Mouse (Mus musculus): ENCODE data around the gene Mgl2. TPM values are rescaled to one million over a fixed set of nuclear protein-coding genes. Genes with fewer than 3 reads are reported as not detected.

Gene Mgl2
- polyA plus RNA-seq, 1 experiment: 1.2 TPM

GRCm38 (mm10) chr11:70174491-70174890, 44.4 kb downstream of the Mgl2 start:
- H3ac ChIP-seq (ENCODE audit: control insufficient read depth, insufficient read length): no peak overlapping the region
- TF ChIP-seq MYOG (IDR thresholded peaks at IDR 0.05; ENCODE audit: control insufficient read depth in 1 of 3, insufficient read depth in 1 of 3, insufficient read length in 2 of 3, low read depth in 2 of 3) (no peak), MAX (IDR thresholded peaks at IDR 0.05; ENCODE audit: low read depth) (no peak), SRF (IDR thresholded peaks at IDR 0.05; ENCODE audit: control insufficient read depth, insufficient read length, low read depth) (no peak), CEBPB (IDR thresholded peaks at IDR 0.05; ENCODE audit: insufficient read depth, poor library complexity, severe bottlenecking) (no peak), TCF3 (IDR thresholded peaks at IDR 0.05; ENCODE audit: insufficient read length, low read depth) (no peak), E2F4 (IDR thresholded peaks at IDR 0.05; ENCODE audit: insufficient read depth) (no peak), REST (IDR thresholded peaks at IDR 0.05; ENCODE audit: insufficient read depth, insufficient read length) (no peak), POLR2AphosphoS2 (IDR thresholded peaks at IDR 0.05; ENCODE audit: insufficient read length, low read depth) (no peak), POLR2A (IDR thresholded peaks at IDR 0.05; ENCODE audit: insufficient read length, low read depth) (no peak), USF1 (IDR thresholded peaks at IDR 0.05; ENCODE audit: low read depth) (no peak), MYOD1 (IDR thresholded peaks at IDR 0.05; ENCODE audit: control insufficient read depth in 1 of 3, insufficient read length in 2 of 3, low read depth in 2 of 3) (no peak), TCF12 (IDR thresholded peaks at IDR 0.05; ENCODE audit: insufficient read depth, poor library complexity, severe bottlenecking) (no peak)
- H3K36me3 ChIP-seq (ENCODE audit: control insufficient read depth, insufficient read depth): no peaks in the 10 kb centered on the region
- H3K4me2 ChIP-seq (ENCODE audit: low read depth): no peak overlapping the region
- H3K79me2 ChIP-seq (ENCODE audit: control insufficient read depth, insufficient read depth): no peaks in the 10 kb centered on the region
- no peaks in the 10 kb centered on the region for H3K27me3 ChIP-seq (ENCODE audit: control insufficient read depth, insufficient read depth, insufficient read length)
- H3K4me3 ChIP-seq: no peak overlapping the region

GRCm38 (mm10) chr11:70177647-70178046, 47.5 kb downstream of the Mgl2 start:
- no peaks in the 10 kb centered on the region for H3K79me2 ChIP-seq (ENCODE audit: control insufficient read depth, insufficient read depth)
- no peaks in the 10 kb centered on the region for H3K27me3 ChIP-seq (ENCODE audit: control insufficient read depth, insufficient read depth, insufficient read length)
- no peak overlapping the region for H3ac ChIP-seq (ENCODE audit: control insufficient read depth, insufficient read length)
- H3K4me3 ChIP-seq: no peak overlapping the region
- no peak for TF ChIP-seq POLR2AphosphoS2 (IDR thresholded peaks at IDR 0.05; ENCODE audit: insufficient read length, low read depth)
- no peak for TF ChIP-seq POLR2A (IDR thresholded peaks at IDR 0.05; ENCODE audit: insufficient read length, low read depth)
- no peak for TF ChIP-seq MYOD1 (IDR thresholded peaks at IDR 0.05; ENCODE audit: control insufficient read depth in 1 of 3, insufficient read length in 2 of 3, low read depth in 2 of 3)
- no peaks in the 10 kb centered on the region for H3K36me3 ChIP-seq (ENCODE audit: control insufficient read depth, insufficient read depth)
- no peak overlapping the region for H3K4me2 ChIP-seq (ENCODE audit: low read depth)

- no peaks in the 10 kb centered on the region for H3K36me3 ChIP-seq (ENCODE audit: control insufficient read depth, insufficient read depth)
- H3K79me2 ChIP-seq (ENCODE audit: control insufficient read depth, insufficient read depth): no peaks in the 10 kb centered on the region
- H3K27me3 ChIP-seq (ENCODE audit: control insufficient read depth, insufficient read depth, insufficient read length): no peaks in the 10 kb centered on the region
- no peak overlapping the region for H3K4me2 ChIP-seq (ENCODE audit: low read depth)
- TF ChIP-seq POLR2A (IDR thresholded peaks at IDR 0.05; ENCODE audit: insufficient read length, low read depth): no peak
- TF ChIP-seq SRF (IDR thresholded peaks at IDR 0.05; ENCODE audit: control insufficient read depth, insufficient read length, low read depth): no peak
- no peak for TF ChIP-seq POLR2AphosphoS2 (IDR thresholded peaks at IDR 0.05; ENCODE audit: insufficient read length, low read depth)
- TF ChIP-seq MYOD1 (IDR thresholded peaks at IDR 0.05; ENCODE audit: control insufficient read depth in 1 of 3, insufficient read length in 2 of 3, low read depth in 2 of 3): no peak
- no peak overlapping the region for H3K4me3 ChIP-seq
- H3ac ChIP-seq (ENCODE audit: control insufficient read depth, insufficient read length): no peak overlapping the region
Measured at GRCm38 (mm10) chr11:70178311-70178710, 48.2 kb downstream of the Mgl2 start.

GRCm38 (mm10) chr11:70178756-70179155, 48.6 kb downstream of the Mgl2 start:
- TF ChIP-seq MYOG (IDR thresholded peaks at IDR 0.05; ENCODE audit: control insufficient read depth in 1 of 3, insufficient read depth in 1 of 3, insufficient read length in 2 of 3, low read depth in 2 of 3): no peak
- no peak for TF ChIP-seq MYOD1 (IDR thresholded peaks at IDR 0.05; ENCODE audit: control insufficient read depth in 1 of 3, insufficient read length in 2 of 3, low read depth in 2 of 3)
- no peak for TF ChIP-seq CEBPB (IDR thresholded peaks at IDR 0.05; ENCODE audit: insufficient read depth, poor library complexity, severe bottlenecking)
- no peak for TF ChIP-seq MAX (IDR thresholded peaks at IDR 0.05; ENCODE audit: low read depth)
- no peak for TF ChIP-seq TCF3 (IDR thresholded peaks at IDR 0.05; ENCODE audit: insufficient read length, low read depth)
- no peak for TF ChIP-seq USF1 (IDR thresholded peaks at IDR 0.05; ENCODE audit: low read depth)
- TF ChIP-seq POLR2AphosphoS2 (IDR thresholded peaks at IDR 0.05; ENCODE audit: insufficient read length, low read depth): no peak
- no peak for TF ChIP-seq POLR2A (IDR thresholded peaks at IDR 0.05; ENCODE audit: insufficient read length, low read depth)
- TF ChIP-seq SRF (IDR thresholded peaks at IDR 0.05; ENCODE audit: control insufficient read depth, insufficient read length, low read depth): no peak
- no peak for TF ChIP-seq TCF12 (IDR thresholded peaks at IDR 0.05; ENCODE audit: insufficient read depth, poor library complexity, severe bottlenecking)
- no peak for TF ChIP-seq E2F4 (IDR thresholded peaks at IDR 0.05; ENCODE audit: insufficient read depth)
- TF ChIP-seq REST (IDR thresholded peaks at IDR 0.05; ENCODE audit: insufficient read depth, insufficient read length): no peak
- Histone ChIP-seq H3K36me3 (ENCODE audit: control insufficient read depth, insufficient read depth) (no peaks in the 10 kb centered on the region), H3K4me3 (no peak overlapping the region), H3K79me2 (ENCODE audit: control insufficient read depth, insufficient read depth) (no peaks in the 10 kb centered on the region), H3K4me2 (ENCODE audit: low read depth) (no peak overlapping the region), H3K27me3 (ENCODE audit: control insufficient read depth, insufficient read depth, insufficient read length) (no peaks in the 10 kb centered on the region), H3ac (ENCODE audit: control insufficient read depth, insufficient read length) (no peak overlapping the region)

- Histone ChIP-seq H3K36me3 (ENCODE audit: control insufficient read depth, insufficient read depth) (no peaks in the 10 kb centered on the region), H3K79me2 (ENCODE audit: control insufficient read depth, insufficient read depth) (no peaks in the 10 kb centered on the region), H3K27me3 (ENCODE audit: control insufficient read depth, insufficient read depth, insufficient read length) (no peaks in the 10 kb centered on the region), H3K4me2 (ENCODE audit: low read depth) (no peak overlapping the region), H3ac (ENCODE audit: control insufficient read depth, insufficient read length) (no peak overlapping the region), H3K4me3 (no peak overlapping the region)
- TF ChIP-seq USF1 (IDR thresholded peaks at IDR 0.05; ENCODE audit: low read depth): no peak
- no peak for TF ChIP-seq TCF3 (IDR thresholded peaks at IDR 0.05; ENCODE audit: insufficient read length, low read depth)
- no peak for TF ChIP-seq MYOD1 (IDR thresholded peaks at IDR 0.05; ENCODE audit: control insufficient read depth in 1 of 3, insufficient read length in 2 of 3, low read depth in 2 of 3)
- TF ChIP-seq MYOG (IDR thresholded peaks at IDR 0.05; ENCODE audit: control insufficient read depth in 1 of 3, insufficient read depth in 1 of 3, insufficient read length in 2 of 3, low read depth in 2 of 3): no peak
- no peak for TF ChIP-seq POLR2AphosphoS2 (IDR thresholded peaks at IDR 0.05; ENCODE audit: insufficient read length, low read depth)
- TF ChIP-seq MAX (IDR thresholded peaks at IDR 0.05; ENCODE audit: low read depth): no peak
- TF ChIP-seq SRF (IDR thresholded peaks at IDR 0.05; ENCODE audit: control insufficient read depth, insufficient read length, low read depth): no peak
- no peak for TF ChIP-seq CEBPB (IDR thresholded peaks at IDR 0.05; ENCODE audit: insufficient read depth, poor library complexity, severe bottlenecking)
- TF ChIP-seq E2F4 (IDR thresholded peaks at IDR 0.05; ENCODE audit: insufficient read depth): no peak
- TF ChIP-seq TCF12 (IDR thresholded peaks at IDR 0.05; ENCODE audit: insufficient read depth, poor library complexity, severe bottlenecking): no peak
Measured at GRCm38 (mm10) chr11:70179401-70179800, 49.3 kb downstream of the Mgl2 start.
